Mouse (Mus musculus) urinary bladder, postnatal 10 days (tissue): ENCODE measurements around the gene Zc3h7a.

ENCODE experiments used
- DNase-seq: peaks from one replicate; pipeline ENCODE4 v3.0.0; 2022; ENCODE audit warnings: low spot score

Gene Zc3h7a

DNA sequence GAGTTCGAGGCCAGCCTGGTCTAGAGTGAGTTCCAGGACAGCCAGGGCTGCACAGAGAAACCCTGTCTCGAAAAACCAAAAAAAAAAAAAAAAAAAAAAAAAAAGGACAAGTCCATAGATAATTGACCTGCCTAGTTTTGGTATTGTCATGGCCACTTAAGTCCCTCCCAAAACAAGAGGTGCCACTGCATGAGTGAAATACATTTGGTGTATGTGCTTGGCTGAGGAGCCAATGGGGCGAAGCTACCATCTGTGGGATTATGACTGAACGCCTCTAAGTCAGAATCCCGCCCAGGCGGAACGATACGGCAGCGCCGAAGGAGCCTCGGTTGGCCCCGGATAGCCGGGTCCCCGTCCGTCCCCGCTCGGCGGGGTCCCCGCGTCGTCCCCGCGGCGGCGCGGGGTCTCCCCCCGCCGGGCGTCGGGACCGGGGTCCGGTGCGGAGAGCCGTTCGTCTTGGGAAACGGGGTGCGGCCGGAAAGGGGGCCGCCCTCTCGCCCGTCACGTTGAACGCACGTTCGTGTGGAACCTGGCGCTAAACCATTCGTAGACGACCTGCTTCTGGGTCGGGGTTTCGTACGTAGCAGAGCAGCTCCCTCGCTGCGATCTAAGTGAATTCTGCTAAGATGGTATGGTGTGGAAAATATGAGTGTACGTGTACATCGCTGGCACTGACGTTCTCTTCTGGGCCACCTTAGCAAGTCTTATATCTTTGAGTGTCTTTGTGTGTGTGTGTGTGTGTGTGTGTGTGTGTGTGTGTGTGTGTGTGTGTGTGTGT is 32.3 kb downstream of the Zc3h7a start:
- DNase-seq: peak; percentile 100

DNA sequence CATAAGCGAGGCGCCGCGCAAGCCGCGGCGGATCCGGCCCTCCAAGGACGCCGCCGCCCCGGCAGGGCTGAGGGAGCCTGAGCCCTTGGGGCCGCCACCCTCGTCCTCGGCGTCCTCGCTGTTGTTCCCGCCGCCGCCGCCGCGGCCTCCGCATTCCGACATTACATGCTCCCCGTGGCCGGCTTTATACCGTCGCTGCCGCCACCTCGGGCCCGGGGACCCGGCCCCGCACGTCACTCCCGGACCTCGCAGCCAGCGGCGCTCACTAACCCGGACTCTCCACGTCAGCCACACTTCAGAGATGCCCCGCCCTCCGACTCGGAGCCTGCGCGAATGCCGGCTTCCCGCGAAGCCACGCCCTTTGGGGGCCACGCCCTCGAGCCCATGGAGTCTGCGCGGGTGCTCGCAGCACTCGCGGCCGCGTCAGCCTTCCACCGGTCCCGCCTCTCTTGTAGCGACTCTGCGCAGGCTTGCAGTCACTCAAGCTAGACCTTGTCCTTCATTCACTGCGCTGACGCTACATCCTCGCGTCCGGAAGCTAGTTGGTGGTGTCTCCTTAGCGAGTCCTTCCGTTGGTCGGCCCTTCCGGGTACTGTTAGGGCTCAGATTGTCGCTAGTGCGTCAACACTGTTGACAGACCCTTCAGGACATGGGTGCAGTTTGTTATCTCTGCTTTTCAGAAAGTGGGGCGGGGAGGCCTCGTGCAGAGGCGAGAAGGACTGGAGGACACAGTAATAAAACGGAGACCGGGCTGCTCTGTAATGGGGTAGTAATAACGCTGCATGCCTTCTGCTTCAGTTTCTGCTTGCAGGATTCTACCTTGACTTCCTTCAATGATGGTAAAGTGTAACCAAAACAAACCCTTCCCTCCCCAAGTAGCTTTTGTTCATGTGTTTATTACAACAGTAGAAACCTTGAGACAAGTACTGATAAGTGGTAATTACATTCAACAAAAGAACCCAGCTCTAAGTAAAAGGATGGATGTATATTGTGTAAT is 41.5 kb downstream of the Zc3h7a start, which contains the start of gene Txndc11:
TSS of gene Txndc11 (minus strand) at position 303 of the 997 bp plus-strand sequence.
- peak; percentile 97 for DNase-seq

DNA sequence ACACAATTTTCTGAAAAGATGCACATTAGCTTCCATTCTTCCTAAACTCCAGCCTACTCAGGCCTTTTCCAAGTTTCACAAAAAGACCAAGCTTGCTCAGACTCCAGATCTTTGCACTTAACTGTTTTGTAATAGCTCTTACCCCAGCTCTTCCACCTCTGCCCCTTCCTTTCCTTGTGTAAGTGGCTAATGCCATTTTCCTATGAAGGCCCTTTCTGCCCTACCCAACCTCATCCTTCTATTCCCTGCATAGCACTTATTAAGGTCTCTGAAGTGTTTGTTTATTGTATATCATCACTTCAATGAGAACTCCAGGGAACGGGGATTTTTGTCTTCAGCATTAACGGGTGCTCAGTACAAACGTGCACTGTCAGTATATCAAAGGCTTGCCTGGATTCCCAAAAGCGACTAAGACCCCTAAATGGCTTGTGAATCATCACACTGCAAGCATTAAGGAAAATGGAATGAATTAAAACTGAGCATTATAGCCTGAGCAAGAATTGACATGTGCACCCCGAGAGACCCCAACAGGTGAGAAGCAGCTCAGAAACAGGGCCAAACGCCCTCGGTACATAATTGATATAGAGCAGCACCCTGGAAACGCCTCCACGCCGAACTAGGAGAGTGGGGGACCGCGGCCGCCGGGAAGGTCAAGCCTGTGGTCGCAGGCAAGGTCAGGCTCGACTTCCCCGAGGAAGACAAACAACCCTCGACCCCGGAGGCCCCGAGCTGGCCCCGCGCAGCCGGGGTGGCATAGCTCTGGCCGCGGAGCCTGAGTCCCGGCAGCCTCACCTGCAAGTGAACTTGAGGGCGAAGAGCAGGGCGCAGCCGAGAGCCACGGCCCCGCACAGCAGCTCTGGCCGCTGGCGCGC is 42.5 kb downstream of the Zc3h7a start:
- DNase-seq: peak; percentile 14

DNA sequence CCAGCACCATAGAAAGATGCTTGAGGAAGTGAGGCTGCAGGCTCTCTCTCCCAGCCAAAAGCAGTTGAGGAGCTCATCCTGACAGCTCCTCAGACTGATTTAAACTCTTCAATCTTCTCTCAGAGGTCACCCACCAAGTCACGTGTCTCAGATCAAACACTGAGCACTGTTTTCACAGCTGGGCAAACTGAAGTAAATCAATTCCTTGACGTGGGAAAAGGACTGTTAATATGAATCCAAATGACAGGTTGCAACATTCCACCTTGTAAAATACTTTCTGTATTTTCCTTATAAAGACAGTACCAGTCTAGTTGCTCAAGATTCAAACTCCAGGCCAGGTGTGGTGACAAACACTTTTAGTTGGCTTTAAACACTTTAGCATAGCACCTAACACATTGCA is 43.4 kb downstream of the Zc3h7a start:
- no peak for DNase-seq

DNA sequence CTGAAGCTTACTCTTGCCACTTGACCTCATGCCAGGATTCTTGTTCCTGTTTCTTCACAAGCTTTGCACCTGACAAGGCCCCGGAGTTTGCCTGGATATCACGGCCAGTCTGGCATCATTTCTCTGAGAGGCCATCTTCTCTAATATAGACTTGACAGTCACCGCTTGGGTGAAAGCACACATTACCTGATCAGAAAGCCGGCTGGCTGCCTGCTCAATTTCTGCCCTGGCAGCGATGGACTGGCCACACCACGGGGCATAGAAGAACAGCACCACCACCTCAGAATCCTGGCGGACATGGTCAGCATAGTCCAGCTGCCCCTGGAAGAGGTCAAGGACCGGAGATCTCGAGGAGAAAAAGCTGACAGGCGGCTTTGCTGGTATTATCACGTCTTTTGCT is 47.9 kb downstream of the Zc3h7a start:
- no peak for DNase-seq

DNA sequence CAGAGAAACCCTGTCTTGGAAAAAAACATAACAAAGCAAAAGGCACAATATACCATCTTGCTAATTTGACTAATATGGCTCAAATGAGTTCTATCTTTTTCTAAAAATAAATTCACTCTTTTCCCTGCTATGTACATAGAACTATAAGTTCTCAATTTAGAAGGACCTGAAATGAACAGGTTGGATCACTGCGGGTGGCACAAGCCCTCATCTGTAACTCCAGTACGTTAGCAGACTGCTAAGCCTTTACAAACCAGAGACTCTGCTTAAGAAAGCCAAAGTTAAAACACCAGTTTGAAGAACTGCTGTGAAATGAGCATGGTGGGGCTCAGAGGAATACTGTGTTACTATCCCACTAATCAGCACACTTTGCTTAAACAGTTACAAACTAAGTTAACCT is 50.8 kb downstream of the Zc3h7a start:
- no peak for DNase-seq

DNA sequence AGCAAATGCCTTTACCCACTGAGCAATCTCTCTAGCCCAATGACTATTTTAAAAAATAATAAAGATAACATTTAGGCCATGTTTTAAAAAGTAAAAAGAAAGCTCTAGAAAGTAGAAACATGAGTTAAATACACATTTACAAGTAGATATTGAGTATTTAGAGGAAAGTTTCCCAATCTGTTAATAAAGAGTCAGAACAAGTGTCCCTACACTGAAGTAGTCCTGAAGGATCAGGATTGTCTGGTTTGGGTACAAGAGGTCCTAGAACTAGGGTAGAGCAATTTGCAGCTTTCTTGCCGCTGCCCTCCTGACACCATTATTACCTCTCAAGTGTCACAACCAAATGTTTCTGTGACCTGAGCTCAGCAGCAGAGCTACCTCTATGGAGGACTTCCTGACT is 52.1 kb downstream of the Zc3h7a start:
- no peak for DNase-seq

DNA sequence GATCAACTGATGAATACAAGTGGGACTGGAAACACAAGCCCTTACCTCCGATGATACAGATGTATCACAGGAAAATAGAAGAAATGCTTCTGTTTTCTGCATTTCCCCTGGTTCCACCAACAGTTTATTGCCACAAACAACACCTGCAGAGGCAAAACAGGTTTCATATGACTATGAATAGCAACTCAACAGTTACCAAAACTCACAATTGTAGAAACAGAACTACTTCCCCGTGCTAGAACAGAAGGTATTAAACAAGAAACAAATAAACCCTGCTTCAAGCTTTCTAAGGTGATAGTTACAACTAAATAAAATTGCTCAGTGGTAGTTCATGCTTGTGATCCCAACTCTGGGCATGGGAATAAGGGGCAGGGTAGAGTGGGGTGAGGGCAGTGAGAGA is 53.6 kb downstream of the Zc3h7a start:
- DNase-seq: no peak

DNA sequence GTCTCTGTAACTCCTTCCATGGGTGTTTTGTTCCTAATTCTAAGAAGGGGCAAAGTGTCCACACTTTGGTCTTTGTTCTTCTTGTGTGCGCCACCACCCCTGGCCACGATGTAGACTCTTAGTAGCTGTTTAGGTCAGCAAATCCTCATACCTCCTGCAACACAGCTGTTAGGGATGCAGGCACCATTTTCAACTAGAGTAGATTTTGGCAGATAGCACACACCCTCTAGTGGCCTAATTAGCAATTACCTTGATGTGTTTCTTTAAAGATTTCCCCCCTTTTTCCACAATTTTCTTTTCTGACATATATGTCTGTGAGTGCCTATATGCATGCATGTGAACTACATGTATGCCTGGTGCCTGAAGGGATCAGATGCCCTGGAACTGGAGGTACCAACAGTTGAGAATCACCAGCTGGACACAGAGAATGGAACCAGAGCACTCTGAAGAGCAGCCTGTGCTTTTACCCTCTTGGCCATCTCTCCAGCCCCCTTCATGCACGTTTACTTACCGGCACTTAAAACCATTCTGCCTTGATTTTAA is 66.9 kb downstream of the Zc3h7a start:
- DNase-seq: no peak

DNA sequence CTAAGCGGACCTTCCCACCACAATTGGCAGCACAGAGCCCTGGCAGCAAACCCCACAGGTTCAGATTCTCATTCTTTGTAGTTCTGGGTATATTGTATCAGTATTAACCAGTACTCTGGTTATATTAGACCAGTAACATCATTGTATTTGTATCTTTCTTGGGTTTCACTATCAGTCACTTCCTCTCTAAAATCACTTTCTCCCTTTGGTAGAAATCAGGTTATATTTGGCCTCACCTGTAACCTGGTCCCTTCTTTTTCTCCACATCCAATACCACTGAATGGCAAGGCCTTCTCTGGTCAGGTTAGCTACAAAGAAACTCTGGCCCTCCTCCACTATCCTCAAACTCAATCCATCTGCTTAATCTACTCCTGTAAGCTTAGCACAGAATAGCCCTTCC is 71.3 kb downstream of the Zc3h7a start:
- DNase-seq: no peak

DNA sequence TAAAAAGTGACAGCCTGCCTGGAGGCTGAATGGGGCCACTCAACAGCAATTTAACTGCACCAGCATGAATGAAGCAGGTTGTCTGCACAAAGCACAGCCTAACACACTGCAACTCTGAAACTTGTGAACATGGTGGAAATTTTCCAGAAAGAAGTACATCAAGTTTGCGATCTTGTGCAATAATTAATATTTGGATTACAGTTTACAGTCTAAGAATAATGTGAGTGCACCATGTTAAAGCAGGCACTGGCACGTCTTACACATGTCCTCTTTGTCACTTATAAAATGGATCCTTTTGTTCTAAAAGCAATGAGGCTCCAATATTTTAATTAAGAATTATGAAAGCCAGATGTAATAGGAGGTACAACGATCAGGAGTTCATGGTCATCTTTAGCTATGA is 78.9 kb downstream of the Zc3h7a start:
- DNase-seq: no peak

DNA sequence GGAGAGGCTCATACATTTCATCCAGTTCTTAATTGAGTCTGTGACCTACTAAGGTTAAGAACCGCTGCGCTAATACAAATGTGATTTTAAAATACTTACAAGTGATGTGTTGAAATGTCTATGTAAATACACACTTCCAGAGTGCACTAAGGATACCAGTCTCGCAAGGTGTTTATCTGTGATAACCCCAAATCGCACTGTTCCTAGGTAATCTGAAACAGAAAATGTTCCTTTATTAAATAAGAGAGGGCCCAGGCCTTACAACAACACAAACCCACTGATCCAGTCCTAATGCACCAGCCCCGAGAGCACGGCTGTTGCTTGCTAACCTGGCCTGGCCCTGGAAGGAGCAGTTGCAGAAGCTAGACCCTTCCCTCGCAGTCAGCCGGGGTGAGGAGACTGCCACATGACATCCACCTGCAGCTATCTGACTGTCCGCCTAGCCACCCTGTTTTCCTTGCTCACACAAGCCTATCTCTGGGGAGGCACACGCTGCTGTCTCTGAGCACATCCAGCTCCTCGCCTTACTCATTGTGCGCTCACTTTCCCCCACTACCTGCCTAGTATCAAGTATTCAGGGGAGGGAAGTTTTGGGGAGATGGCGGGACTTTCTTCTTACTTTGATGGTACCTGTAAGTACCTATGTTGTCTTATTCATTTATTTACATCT is 82.3 kb downstream of the Zc3h7a start:
- DNase-seq: no peak

DNA sequence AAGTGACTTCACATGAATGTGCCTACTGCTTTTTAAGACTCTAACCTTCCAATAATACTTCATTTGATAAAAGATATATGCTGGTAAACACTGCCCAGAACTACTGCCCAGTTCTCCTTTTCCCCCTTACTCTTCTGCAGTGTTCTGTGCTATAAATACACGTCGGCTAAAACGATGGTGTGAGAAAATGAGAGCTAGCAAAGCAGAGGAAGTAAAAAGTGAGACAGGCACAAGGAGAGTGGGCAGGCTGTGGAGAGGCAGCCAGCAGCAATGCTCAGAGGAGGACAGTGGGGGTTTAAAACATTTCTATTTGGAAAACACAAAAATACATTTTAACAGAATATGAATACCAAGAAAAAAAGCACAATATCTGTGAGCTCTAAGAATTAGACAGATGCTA is 83.7 kb downstream of the Zc3h7a start:
- no peak for DNase-seq

DNA sequence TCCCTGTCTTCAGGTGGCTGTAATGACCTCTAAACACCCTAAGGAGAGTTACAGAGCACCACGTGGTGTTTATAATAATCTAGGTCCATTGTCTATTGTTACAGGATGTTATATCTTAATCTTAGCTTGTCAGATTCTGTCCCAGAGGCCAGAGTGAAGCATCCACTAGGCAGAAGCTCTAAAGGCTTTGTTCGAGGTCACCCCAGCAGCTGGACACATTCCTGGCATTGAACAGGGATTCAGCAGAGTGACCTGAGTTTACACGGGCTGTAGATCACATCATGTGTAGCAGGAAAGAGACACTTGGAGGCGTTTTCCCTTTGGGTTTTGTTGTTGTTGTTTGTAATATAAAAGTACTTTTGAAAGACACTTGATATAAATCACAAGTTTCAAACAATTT is 84.1 kb downstream of the Zc3h7a start:
- no peak for DNase-seq

DNA sequence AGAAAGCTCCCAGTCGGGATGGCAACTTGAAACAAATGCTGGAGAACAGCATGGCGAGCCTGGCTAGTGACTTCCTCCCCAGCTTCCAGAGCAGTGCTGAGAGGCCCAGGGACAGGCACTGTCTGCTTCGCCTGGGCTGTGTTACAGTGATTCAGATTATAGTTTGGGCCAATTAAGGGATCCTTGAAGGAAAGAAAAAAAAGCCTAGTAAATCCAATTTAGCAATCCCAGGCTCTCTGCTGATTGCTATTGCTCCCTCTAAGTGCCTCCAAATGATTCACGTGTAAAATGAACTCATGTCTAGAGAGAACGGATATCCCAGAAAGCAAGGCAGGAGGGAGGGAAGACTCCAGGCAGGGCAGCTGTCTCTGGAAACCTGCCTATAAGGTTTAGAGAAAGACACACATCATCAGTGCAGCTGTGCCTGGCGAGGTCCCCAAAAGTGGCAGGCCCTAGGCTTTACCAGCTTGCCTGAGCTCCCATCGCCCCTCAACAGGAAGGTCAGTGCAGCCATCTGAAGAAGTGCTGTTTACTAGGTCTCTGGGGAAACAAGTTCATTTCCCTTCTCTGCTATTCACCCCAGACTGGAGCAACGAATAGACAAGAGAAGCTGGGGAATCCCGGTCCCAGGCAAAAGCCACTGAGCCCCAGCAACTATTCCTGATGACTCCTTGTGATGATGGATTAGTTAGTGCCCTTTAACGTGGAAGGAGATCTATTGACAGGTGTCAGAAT is 85.2 kb downstream of the Zc3h7a start:
- no peak for DNase-seq

DNA sequence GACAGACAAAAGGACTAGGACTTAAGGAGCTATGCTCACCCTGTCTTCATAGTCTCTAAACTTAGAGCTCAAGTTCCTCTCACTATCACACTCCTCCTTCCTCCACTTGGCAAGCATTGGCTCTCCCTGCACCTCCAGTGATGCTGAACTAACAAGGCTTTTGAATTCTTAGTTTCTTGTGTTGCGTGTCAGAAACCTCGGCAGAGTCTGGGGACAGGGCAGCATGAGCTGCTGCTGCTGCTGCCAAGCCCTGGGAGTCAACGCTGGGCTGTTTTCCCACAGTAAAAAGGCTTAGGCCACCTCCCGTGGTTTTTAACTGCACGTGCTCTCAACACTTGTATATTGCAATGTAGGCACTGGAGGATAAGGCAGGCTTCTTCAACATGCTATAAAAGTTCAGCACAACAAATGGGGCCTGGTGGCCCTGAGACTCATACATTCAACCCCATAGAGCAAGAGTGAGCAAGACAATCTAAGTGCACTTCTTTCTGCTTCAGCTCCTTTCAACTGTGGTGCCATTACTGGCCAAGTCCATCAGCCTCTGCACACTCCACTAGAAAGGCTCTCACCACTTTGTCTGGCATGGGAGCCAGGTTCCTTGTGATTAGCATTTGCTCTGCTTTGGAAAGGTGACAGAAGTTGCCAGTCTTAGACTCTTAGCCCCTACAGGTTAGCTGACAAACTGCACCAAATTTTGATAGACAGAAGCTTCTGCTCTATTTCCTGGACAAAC is 89.2 kb downstream of the Zc3h7a start:
- no peak for DNase-seq
